Mouse (Mus musculus) granulocyte monocyte progenitor cell, adult 5-6 weeks (primary cell): ENCODE measurements around the gene Fsd1. TPM values are rescaled to one million over a fixed set of nuclear protein-coding genes. Genes with fewer than 3 reads are reported as not detected.

Experiments used
- total RNA-seq, 2 experiments: library from RNA; stranded (forward) in 1 of 2; stranded (reverse) in 1 of 2; fragments of 200-712, 200-1000 nt in 1 of 2; fragments of >200 nt in 1 of 2; fragmentation: Nextera tagmentation in 1 of 2; gene quantifications; 2 replicates each; pipeline ENCODE4 v1.2.3; 2014 to 2017

Fsd1 gene
- total RNA-seq, 2 experiments from 2014 or later = not detected

Other genes with a start within 250 kb of the Fsd1 start
- gene Adgre4, start 236.5 kb upstream of the Fsd1 start, total RNA-seq (2014; fragmentation: Nextera tagmentation) = not detected in 2 replicates
- 0.10 and 0.69 TPM in 2 replicates for gene Adgre4, start 236.5 kb upstream of the Fsd1 start, total RNA-seq (2017)
- gene Zfp119a, start 107.6 kb upstream of the Fsd1 start, total RNA-seq (2014; fragmentation: Nextera tagmentation) = 11.4 and 11.6 TPM in 2 replicates
- gene Zfp119a, start 107.6 kb upstream of the Fsd1 start, total RNA-seq (2017) = 3.5 and 5.8 TPM in 2 replicates
- gene Zfp959, start 94.4 kb upstream of the Fsd1 start, total RNA-seq (2014; fragmentation: Nextera tagmentation) = 11.0 and 15.7 TPM in 2 replicates
- gene Zfp959, start 94.4 kb upstream of the Fsd1 start, total RNA-seq (2017) = 13.2 and 15.8 TPM in 2 replicates
- gene Zfp119b, start 37.0 kb upstream of the Fsd1 start, total RNA-seq (2014; fragmentation: Nextera tagmentation) = 2.1 and 5.4 TPM in 2 replicates
- gene Zfp119b, start 37.0 kb upstream of the Fsd1 start, total RNA-seq (2017) = 4.8 and 6.8 TPM in 2 replicates
- gene Ebi3, start 33.9 kb upstream of the Fsd1 start, total RNA-seq (2014; fragmentation: Nextera tagmentation) = 16.8 and 36.8 TPM in 2 replicates
- 10.9 and 12.6 TPM in 2 replicates for gene Ebi3, start 33.9 kb upstream of the Fsd1 start, total RNA-seq (2017)
- gene Yju2, start 27.4 kb upstream of the Fsd1 start, total RNA-seq (2014; fragmentation: Nextera tagmentation) = 15.1 and 15.4 TPM in 2 replicates
- gene Yju2, start 27.4 kb upstream of the Fsd1 start, total RNA-seq (2017) = 17.2 and 30.9 TPM in 2 replicates
- 1.6 TPM in 1 of 2 replicates, not detected in the other for gene Shd, start 16.0 kb upstream of the Fsd1 start, total RNA-seq (2014; fragmentation: Nextera tagmentation)
- not detected in 2 replicates for gene Shd, start 16.0 kb upstream of the Fsd1 start, total RNA-seq (2017)
- gene Stap2, start 19.1 kb downstream of the Fsd1 start, total RNA-seq (2014; fragmentation: Nextera tagmentation) = not detected in 2 replicates
- gene Stap2, start 19.1 kb downstream of the Fsd1 start, total RNA-seq (2017) = 0.36 TPM in 1 of 2 replicates, not detected in the other
- 22.0 and 30.8 TPM in 2 replicates for gene Mpnd, start 19.2 kb downstream of the Fsd1 start, total RNA-seq (2014; fragmentation: Nextera tagmentation)
- 45.8 and 62.2 TPM in 2 replicates for gene Mpnd, start 19.2 kb downstream of the Fsd1 start, total RNA-seq (2017)
- 23.8 and 29.4 TPM in 2 replicates for gene Sh3gl1, start 50.1 kb downstream of the Fsd1 start, total RNA-seq (2014; fragmentation: Nextera tagmentation)
- gene Sh3gl1, start 50.1 kb downstream of the Fsd1 start, total RNA-seq (2017) = 23.0 and 25.3 TPM in 2 replicates
- 36.0 and 39.4 TPM in 2 replicates for gene Chaf1a, start 53.9 kb downstream of the Fsd1 start, total RNA-seq (2014; fragmentation: Nextera tagmentation)
- gene Chaf1a, start 53.9 kb downstream of the Fsd1 start, total RNA-seq (2017) = 32.1 and 36.0 TPM in 2 replicates
- 15.2 and 21.3 TPM in 2 replicates for gene Ubxn6, start 88.5 kb downstream of the Fsd1 start, total RNA-seq (2014; fragmentation: Nextera tagmentation)
- 26.1 and 26.7 TPM in 2 replicates for gene Ubxn6, start 88.5 kb downstream of the Fsd1 start, total RNA-seq (2017)
- 70.7 and 83.3 TPM in 2 replicates for gene Hdgfl2, start 93.1 kb downstream of the Fsd1 start, total RNA-seq (2014; fragmentation: Nextera tagmentation)
- gene Hdgfl2, start 93.1 kb downstream of the Fsd1 start, total RNA-seq (2017) = 65.1 and 77.6 TPM in 2 replicates
- gene Plin4, start 123.3 kb downstream of the Fsd1 start, total RNA-seq (2014; fragmentation: Nextera tagmentation) = not detected in 2 replicates
- not detected in 2 replicates for gene Plin4, start 123.3 kb downstream of the Fsd1 start, total RNA-seq (2017)
- not detected in 2 replicates for gene Plin5, start 131.1 kb downstream of the Fsd1 start, total RNA-seq (2014; fragmentation: Nextera tagmentation)
- 0.09 TPM in 1 of 2 replicates, not detected in the other for gene Plin5, start 131.1 kb downstream of the Fsd1 start, total RNA-seq (2017)
- 0.45 and 0.96 TPM in 2 replicates for gene Lrg1, start 135.5 kb downstream of the Fsd1 start, total RNA-seq (2014; fragmentation: Nextera tagmentation)
- gene Lrg1, start 135.5 kb downstream of the Fsd1 start, total RNA-seq (2017) = 0.69 and 2.6 TPM in 2 replicates
- 4.3 and 5.1 TPM in 2 replicates for gene Sema6b, start 153.8 kb downstream of the Fsd1 start, total RNA-seq (2014; fragmentation: Nextera tagmentation)
- 6.0 and 7.7 TPM in 2 replicates for gene Sema6b, start 153.8 kb downstream of the Fsd1 start, total RNA-seq (2017)
- 1.0 and 1.1 TPM in 2 replicates for gene Tnfaip8l1, start 176.0 kb downstream of the Fsd1 start, total RNA-seq (2014; fragmentation: Nextera tagmentation)
- gene Tnfaip8l1, start 176.0 kb downstream of the Fsd1 start, total RNA-seq (2017) = 2.0 and 2.7 TPM in 2 replicates
- gene Mydgf, start 197.4 kb downstream of the Fsd1 start, total RNA-seq (2014; fragmentation: Nextera tagmentation) = 62.2 and 62.6 TPM in 2 replicates
- 51.1 and 54.4 TPM in 2 replicates for gene Mydgf, start 197.4 kb downstream of the Fsd1 start, total RNA-seq (2017)
- 39.7 and 46.0 TPM in 2 replicates for gene Dpp9, start 232.4 kb downstream of the Fsd1 start, total RNA-seq (2014; fragmentation: Nextera tagmentation)
- 14.0 and 19.6 TPM in 2 replicates for gene Dpp9, start 232.4 kb downstream of the Fsd1 start, total RNA-seq (2017)